Mouse (Mus musculus) liver, embryonic 14.5 days (tissue): Measurements from ENCODE around the gene Slc12a4.

Experiments used
- CTCF ChIP-seq: IDR thresholded peaks from 2 replicates; pipeline ENCODE4 v1.5.1; 2016; ENCODE audit warnings: antibody characterized with exemption, low read depth, control low read depth
- EP300 ChIP-seq: IDR thresholded peaks from 2 replicates; pipeline ENCODE4 v1.6.1; 2016; ENCODE audit warnings: antibody characterized with exemption, low read depth

- 0 out of 2 replicates have a peak, but pooled peaks have one; percentile 17 for TF ChIP-seq CTCF
- TF ChIP-seq EP300 = no peak
These were observed 65.5 kb downstream of the Slc12a4 start, which contains the start of gene Pskh1 for GRCm38 (mm10) chr8:105900180-105900940.
